Mouse (Mus musculus): ENCODE measurements around the gene Atp2b2.

Atp2b2 gene

DNA sequence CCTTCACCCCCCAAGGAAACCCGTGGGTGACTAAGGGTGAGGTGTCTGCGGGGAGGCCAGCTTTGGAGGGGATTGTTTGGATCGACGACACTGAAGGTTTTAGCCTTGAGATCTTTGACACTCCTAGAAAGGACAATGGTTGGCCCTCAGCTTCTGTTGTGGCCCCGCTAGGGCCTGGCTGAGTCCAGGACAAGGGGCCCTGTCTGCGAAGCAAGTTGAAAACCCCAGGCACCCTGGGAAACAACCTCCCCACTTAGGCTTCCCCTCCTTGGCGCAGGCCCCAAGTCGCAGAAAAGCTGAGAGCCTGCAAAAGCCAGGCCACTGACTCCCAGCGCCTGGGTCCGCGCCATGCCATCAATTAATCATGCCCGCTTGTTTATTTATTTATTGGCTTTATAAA lies at the start of gene Atp2b2:
Gene Atp2b2 (minus strand): TSS at position 282 of the 400 bp plus-strand sequence.
- no peak for DNase-seq (ENCODE audit: low read depth, low spot score)

DNA sequence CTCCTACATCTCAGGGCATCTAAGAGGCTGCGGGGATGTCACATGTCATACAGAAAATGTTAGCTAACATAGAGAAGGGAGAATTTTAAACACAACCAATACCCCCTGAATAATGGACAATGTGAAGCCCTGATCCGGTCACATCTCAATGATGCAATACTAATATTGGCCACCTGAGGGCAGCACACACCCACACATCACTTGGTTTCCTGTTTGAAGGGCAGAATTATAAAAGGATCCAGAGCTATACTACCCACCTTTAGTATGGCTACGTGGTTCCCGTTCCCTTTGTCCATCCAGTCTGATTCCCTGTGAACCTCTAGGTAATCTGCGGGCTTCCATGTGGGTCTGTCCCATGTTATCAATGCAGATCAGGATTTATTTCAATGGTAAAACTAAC lies 47.2 kb upstream of the Atp2b2 start:
- peak; percentile 71 for DNase-seq (ENCODE audit: low read depth, low spot score)

DNA sequence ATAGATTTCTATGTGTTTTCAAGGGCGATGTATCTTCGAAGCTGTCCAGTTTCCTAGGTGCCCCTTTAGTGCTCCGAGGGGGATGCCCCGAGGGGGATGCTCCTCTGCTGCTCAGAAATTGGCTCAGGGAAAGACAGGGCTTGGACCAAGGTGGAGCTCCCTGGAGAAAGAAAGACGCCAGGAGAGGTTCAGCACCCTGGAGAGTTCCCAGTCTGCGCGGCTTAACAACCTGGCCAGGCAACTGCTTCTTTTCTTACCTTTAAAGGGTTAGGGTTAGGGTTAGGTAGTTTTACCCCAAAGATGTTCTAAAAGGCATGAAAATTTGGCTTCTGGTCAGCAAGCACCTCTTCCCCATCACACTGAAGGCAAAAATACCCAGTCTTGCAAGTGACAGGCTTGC lies 44.7 kb upstream of the Atp2b2 start:
- DNase-seq (ENCODE audit: low read depth, low spot score): no peak

DNA sequence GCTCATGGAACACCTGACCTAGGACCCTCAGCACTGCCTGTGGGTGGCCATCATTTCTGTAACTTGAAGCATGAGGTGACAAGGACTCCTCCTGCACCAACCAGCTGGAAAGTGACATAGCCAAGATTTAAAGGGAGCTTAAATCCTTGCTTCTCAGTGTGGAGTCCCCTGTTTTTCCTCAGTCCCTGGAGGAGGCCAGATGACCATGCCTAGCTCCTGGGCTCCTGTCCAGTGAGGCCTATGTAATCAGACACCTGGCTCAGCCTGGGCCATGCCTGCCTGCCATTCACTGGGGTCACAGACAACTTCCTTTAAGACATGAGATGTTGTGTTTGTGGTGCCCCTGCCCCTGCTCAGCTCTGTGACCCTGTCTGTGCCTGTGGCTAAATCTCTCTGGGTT lies 36.1 kb upstream of the Atp2b2 start:
- DNase-seq (ENCODE audit: low read depth, low spot score): peak; percentile 55

DNA sequence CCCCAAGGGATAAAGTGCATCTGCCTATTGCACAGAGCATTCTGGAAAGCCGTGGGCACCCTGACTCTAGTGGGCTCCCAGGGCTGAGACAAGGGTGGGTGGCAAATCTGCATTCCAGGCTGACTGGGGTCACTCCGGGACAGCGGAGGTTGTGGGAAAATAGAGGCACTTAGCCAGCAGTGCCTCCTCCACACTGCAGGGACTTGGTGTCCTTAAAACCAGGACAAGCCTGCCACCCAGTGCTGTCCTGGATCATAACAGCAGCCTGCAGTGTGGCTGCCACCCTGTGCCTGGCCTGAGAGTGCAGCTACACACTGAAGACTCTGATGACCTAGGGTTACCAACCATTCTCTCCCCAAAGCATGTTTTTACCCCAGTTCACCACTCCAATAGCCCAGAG lies 34.1 kb upstream of the Atp2b2 start:
- DNase-seq (ENCODE audit: low read depth, low spot score): peak; percentile 93

DNA sequence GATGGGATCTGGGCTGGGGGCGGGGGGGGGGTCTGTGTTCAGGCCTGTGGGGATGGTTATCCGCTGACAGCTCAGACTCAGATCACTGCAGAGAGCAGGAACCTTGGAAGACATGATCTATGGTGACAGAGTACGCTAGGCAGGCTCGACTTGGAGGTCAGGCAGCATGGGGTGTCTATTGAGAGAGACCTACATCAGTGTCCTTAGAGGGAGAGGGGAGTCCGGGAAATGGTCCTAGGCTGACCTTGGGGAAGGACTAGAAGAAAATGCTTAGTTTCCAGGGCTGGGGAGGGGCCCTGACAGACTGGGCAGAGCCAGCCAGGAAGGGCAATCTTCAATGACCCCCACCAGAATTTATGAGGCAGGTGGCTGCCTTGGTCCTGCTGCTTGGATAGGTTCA lies 33.6 kb upstream of the Atp2b2 start:
- DNase-seq (ENCODE audit: low read depth, low spot score): no peak

DNA sequence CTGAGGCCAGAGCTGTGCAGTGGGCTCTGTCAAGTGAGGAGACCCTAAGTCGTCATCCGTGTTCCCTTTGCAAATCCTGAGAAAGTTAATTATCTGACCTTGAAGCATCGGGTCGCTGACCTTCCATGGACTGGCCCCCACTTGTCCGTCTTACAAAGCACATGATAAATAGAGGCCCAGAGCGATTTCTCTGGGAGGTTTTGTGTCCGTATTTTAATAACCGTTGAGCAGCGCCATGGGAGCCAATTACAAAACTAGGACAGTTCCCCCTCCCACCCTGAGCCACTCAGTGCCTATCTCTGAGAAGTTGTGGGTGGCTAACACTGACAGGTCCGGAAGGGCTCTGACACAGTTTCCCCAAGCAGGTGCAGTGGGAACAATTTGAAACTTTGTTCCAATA lies 32.5 kb upstream of the Atp2b2 start:
- DNase-seq (ENCODE audit: low read depth, low spot score): peak; percentile 25

DNA sequence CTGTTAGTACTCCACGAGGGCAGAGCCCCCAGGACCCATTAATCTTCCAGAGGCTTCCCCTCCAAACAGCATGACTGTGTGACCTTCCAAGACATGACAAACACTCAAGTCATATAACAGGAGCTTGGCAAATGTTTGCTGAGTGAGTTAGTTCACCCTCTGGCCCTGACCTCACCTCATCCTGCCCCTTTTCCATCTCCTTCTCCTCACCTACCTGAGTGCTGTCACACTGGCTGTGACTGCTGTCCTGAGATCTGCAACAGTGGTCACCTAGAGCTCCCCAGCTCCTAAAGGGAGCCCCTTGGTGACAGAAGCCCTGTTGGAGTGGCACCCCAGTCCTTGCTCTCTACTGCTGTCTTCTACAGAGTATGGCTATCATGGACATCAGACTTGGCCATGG lies 31.8 kb upstream of the Atp2b2 start:
- DNase-seq (ENCODE audit: low read depth, low spot score): no peak

DNA sequence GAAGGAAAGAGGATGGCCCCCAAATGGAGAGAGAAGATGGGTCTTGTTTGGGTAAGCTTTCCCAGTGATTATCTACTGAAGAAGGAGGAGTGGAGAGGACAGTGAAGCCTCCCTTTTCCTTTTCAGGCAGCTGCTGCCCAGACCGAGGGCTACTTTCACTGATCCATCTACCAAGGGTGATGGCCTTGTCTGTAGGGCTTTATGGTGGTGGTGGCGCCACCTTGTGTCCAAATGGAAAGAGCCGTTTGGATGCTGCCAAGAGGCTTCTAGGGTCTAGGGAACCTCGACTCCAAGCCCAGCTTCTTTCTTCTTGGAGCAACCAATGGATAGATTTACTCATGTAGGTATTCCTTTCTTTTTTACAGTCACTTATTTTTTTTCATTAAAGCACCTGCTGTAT lies 29.2 kb upstream of the Atp2b2 start:
- peak; percentile 88 for DNase-seq (ENCODE audit: low read depth, low spot score)

DNA sequence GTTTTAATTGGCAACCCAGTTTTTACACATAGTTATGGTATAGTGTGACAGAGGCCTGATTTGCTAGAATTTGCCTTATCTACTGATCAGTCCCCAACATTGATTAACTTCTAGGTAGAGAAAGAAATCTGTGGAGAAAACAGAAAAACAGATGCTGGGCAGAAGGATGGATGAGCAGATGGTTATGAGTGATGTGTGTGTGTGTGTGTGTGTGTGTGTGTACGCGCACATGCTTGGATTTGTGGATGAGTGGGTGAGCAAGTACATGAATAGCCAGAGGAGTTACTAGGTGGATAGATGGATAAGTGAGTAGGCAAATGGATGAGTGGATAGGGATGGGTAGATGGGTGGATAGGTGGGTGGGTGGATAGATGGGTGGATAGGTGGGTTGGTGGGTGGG lies 20.7 kb upstream of the Atp2b2 start:
- DNase-seq (ENCODE audit: low read depth, low spot score): peak; percentile 50

DNA sequence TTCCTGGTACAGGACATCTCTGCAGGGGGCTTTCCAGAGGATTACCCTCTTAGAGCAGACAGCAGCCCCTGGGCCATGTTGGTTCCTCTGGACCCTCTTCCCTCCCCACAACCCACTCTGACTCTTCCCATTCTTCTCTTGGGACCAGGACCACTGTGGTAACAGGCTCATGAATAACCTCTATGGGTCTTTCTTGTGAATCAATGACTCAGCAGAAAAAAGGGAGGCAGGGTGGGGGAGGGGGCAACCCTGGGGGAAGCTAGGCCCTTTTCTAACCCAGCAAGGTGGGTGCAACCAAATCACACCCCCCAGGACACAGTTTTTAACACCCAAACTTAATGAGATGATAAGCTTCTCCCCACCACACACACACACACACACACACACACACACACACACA lies 20.3 kb upstream of the Atp2b2 start:
- DNase-seq (ENCODE audit: low read depth, low spot score): no peak

DNA sequence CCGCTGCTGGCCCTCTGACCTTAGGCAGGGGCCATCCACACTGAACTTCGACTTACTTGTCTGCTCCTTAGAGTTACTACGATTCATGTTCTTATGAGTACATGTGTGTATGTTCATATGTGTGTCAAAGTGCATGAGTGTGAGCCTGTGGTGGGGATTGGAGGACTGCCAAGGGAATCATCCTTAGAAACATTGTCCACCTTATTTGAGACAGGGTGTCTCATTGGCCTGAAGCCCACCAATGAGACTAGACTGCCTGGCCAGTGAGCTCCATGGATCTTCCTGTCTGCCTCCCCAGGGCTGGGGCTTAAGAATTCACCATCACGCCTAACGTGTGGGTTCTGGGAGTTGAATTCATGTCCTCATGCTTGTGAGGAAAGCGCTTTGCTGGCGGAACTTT lies 16.8 kb upstream of the Atp2b2 start:
- DNase-seq (ENCODE audit: low read depth, low spot score): no peak

DNA sequence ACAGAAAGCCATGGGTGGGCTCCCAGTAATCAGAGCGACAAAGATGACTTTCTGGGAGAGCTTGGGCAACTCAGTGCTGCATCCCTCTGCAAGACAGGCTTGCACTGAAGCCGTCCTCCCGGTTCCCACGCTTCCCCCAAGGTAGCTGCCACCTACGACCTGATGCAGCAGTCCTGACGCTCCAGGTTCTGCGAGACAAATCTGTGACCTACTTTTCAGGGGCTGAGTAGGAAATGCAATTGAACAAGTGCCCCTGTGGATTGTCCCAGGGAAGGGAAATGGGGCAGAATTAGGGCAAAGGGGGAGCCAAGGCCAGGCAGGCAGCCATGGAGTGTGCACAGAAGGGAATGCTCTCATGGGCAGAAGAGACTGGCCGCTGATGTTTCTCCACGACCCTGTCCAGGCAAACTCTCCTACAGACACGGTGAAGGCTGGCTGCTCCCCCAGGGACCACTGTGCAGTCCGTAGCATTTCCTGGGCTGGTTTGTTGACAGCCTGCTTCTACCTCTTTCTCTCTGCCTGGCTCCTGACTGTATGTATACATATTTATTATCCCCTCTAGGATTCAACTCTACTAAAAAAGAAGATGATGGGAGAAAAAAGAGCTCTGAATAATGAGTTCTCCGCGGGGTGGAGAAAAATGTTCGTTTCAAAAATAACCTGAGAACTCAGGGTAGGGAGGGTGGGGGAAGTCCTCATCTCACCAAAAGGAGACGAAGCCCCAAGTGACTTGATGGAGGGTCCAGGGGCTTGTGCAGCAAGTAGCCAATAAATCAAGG lies 15.8 kb upstream of the Atp2b2 start:
- DNase-seq (ENCODE audit: low read depth, low spot score): peak; percentile 88

DNA sequence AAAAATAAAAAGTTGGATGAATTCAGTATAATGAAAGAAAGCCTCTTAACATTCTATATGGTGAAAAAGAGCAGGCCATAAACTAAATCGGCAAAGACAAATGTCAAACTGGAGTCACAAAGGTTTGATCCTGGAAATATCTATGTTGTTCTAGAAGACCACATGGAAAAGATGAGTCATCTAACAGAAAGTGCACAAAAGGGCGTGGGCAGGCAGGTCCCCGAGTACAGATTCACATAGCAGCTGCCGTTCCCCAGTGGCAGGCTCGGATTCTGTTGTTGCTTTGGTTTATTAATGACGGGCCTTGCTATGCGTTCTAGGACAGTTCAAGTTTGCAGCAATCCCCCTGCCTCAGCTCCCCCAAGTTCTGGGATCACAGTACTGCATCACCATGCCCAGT lies 12.9 kb upstream of the Atp2b2 start:
- peak; percentile 64 for DNase-seq (ENCODE audit: low read depth, low spot score)

DNA sequence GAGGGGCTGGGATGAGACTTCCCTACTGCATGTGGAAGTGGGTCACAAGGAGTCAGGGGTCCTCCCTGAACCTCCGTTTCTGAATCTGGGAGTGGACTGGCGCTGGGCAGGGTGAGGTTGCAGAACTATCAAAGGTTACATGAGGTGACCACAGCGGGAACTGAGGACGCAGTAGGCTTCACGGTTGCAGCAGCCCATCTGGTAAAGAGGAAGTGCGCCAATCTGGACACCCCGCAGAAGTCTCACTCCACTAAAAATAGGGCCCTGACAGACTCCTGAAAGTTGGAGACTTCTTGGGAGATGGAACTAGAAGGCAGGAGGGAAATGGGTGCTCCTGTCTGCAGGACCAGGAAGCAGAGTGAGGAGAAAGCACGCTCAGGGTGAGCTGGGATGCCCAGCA lies 2.5 kb upstream of the Atp2b2 start:
- DNase-seq (ENCODE audit: low read depth, low spot score): peak; percentile 87

DNA sequence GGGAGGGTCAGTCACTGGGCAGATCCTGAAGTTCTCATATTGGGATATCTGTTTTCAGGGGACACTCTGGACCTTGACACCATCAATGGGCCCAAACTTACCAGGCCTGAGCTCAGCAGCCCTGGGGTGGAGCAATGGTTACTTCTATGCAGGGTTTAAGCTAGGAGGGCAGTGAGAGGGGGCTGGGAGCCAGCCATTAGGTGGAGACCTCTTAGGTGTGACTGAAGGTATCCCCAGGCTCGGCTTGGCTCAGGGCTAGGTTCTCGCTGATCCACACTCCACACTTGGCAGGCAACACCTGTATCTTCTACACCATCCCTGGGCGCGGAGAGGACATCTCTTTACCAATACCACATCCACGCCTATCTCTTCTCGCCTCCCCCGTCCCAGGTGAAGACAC lies 423 bp upstream of the Atp2b2 start:
- DNase-seq (ENCODE audit: low read depth, low spot score): no peak

DNA sequence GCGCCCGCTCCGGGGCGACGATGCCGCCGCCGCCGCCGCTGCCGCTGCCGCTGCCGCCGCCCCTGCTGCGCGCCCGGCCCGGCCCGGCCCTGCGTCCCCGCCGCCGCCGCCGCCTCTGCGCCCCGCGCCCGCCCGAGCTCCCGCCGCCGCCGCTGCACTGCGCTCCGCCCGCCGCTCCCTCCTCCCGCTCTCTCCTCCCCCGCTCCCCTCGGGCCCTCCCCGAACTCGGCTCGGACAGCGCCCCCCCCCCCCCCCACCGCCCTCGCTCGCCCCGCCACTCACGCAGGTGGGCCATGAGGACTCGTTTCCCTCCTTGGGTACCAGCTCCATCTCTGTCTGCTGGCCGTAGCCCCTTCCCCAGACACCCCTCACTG lies 515 bp downstream of the Atp2b2 start:
- no peak for DNase-seq (ENCODE audit: low read depth, low spot score)

DNA sequence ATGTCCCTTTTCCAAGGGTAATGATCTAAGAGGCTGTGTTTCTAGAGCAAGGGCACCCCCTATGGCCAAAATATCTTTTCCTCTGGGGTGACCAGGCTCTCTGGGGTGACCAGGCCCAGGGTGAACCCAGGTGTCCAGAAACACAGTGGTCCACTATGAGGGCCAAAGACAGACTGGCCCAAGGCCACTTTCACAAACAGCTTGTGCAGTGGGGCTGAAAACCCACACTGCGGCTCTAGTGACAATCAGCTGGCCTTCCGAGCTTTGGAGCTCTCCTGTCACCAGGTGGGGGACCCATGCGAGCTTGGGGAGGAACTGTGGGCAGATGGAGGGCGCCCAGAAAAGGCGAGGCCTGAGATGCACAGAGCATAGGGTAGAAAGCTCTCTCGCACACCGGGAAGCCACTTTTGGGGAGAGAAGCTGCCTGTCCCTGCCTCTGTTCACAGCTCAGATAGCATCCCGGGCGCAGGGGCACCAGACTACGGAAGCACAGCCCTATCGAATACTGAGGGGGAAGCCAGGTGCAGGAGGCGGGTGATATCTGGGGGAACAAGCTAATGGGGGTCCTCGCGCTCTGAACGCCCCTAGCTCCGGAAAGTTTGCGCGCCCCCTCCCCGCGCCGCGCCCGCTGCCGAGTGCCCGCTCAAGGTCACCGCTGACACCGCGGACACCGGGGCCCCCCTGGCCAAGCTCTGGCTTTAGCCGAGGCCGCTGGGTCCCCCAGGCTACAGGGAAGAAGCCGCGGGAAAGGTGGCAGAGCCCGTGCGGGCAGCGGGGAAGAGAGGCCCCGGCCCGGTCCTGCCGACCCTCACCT lies 1.1 kb downstream of the Atp2b2 start:
- peak; percentile 88 for DNase-seq (ENCODE audit: low read depth, low spot score)

DNA sequence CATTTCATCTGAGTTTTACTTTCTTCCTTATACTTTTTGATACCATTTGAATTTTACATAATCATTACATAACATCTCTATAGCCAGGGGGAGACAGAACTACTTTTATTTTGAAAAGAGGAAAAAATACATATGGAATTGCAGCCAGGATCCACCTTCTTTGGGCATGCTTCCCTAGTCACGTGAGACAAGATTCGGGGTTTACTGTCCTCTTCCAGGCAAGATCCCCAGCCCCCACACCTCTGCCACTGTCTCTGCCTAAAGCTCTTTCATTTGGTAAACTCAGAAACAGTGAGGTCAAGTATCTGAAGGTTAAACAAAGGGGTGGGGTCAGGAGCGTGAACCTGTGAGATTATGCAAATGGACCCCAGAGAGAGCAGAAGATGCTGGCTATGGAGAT lies 6.7 kb downstream of the Atp2b2 start:
- DNase-seq (ENCODE audit: low read depth, low spot score): peak; percentile 81

DNA sequence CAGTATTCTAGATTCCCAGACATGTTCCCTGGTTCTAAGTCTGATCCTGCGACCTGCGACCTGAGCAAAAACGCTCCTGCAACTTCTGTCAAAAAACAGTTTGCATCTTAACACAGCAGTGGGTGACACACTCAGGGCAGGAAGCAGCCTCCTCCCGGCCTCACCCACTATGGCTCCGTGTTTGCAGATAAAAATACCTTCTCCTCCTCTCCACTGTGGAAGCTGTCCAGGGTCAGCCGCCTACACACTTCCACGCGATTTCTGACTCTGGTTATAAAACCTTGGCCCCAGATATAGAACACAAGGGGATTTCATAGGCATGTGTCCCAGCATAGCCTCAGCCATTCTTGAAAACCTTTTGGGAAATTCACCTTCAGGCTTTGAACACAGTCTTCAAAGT lies 9.6 kb downstream of the Atp2b2 start:
- DNase-seq (ENCODE audit: low read depth, low spot score): peak; percentile 91

DNA sequence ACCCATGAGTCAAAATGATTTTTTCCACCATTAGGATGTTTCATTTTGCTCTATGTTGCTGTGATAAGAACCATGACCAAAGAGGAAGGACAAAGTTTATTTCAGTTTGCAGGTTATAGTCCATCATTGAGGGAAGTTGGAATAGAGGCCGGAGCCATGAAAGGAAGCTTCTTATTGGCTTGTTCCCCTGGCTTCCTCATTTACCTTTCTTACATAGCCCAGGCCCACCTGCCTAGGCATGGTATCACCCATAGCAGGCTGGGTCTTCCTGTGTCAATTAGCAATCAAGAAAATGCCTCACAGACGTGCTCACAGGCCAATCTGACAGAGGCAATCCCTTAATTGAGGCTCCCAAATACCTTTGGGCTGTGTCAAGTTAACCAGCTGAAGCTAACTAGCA lies 18.6 kb downstream of the Atp2b2 start:
- DNase-seq (ENCODE audit: low read depth, low spot score): no peak

DNA sequence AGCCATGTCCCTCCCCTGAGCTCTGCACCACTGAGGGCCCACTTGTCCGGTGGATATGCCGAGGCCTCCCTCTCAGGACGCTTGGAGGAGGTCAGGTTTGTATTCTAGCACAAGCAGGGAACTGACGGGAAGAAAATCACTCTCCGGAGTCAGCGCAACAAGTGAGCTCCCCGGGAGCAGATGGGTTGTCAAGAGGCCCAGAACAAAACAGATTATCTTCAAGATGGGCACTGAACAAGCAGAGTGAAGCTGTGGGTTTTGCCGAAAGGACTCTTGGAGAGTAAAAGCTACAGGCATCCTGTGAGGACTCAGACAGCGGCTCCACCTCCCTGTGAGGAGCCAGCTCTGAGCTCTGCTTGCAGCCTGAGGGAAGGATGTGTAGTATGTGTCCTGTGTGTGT lies 20.3 kb downstream of the Atp2b2 start:
- peak; percentile 65 for DNase-seq (ENCODE audit: low read depth, low spot score)

DNA sequence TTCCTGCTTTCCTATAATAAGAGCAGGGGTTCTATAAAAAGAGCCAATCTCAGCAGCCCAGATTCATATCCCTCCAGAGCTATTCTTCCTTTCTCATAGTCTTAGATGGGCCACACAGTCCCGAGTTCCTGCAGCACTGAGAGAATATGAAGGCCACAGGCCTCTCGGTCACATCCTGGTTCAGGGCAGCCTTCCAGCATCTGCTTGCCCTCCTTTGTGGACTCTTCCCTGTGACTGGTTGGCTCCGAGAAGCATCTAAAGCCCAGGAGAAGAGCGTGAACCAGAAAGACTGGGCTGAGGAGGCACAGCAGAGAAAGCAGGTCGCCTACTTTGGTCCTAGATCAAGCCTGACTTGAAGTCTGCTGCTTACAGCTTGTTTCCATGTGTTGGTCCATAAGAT lies 28.6 kb downstream of the Atp2b2 start:
- peak; percentile 78 for DNase-seq (ENCODE audit: low read depth, low spot score)
